Mouse (Mus musculus) spleen, adult 2 months (tissue): Measurements from ENCODE around the gene Fzd10. TPM values are rescaled to one million over a fixed set of nuclear protein-coding genes. Genes with fewer than 3 reads are reported as not detected.

Source experiments
- DNase-seq, 2 experiments: peaks; one replicate each; pipeline versions ENCODE4 v3.0.0 to v3.0.0-alpha.2; 2012 to 2021; ENCODE audit warnings: low spot score in 2 of 2, low read depth in 1 of 2
- H3K27ac ChIP-seq: fragments of 200-500 bp; 2 replicates; pipeline ENCODE4 v1.5.1; 2012; ENCODE audit warnings: low read length, inconsistent platforms; ENCODE audit not compliant: insufficient read depth
- H3K27me3 ChIP-seq: fragments of 200-500 bp; 2 replicates; pipeline ENCODE4 v1.6.1; 2012; ENCODE audit warnings: mild to moderate bottlenecking, moderate library complexity, low read length, inconsistent platforms; ENCODE audit not compliant: control insufficient read depth, insufficient read depth
- H3K36me3 ChIP-seq: fragments of 200-500 bp; 2 replicates; pipeline ENCODE4 v1.6.1; 2012; ENCODE audit warnings: mild to moderate bottlenecking, low read length, inconsistent platforms; ENCODE audit not compliant: control insufficient read depth, insufficient read depth
- H3K4me1 ChIP-seq: fragments of 200-500 bp; 2 replicates; pipeline ENCODE4 v1.6.1; 2011; ENCODE audit warnings: inconsistent platforms; ENCODE audit not compliant: control insufficient read depth, insufficient read depth, insufficient read length
- H3K4me3 ChIP-seq: fragments of 200-500 bp; 2 replicates; pipeline ENCODE4 v1.5.1; 2011; ENCODE audit warnings: mild to moderate bottlenecking, inconsistent platforms; ENCODE audit not compliant: insufficient read depth, insufficient read length; ENCODE audit errors: extremely low read depth
- CTCF ChIP-seq: fragments of 200-500 bp; IDR thresholded peaks from 2 replicates; pipeline ENCODE4 v1.5.1; 2011; ENCODE audit warnings: mild to moderate bottlenecking, inconsistent platforms; ENCODE audit not compliant: insufficient read depth, insufficient read length, insufficient replicate concordance; ENCODE audit errors: extremely low read depth
- POLR2A ChIP-seq: fragments of 200-500 bp; IDR thresholded peaks from 2 replicates; pipeline ENCODE4 v1.6.1; 2011; ENCODE audit warnings: low read depth, low read length, inconsistent platforms
- WGBS: fragments of 180-500 bp; shearing (Covaris S2); methylation state at CpG from one replicate; pipeline ENCODE4 v1.1.7; 2018; 5-methylcytosine and 5-hydroxymethylcytosine counted together
- polyA plus RNA-seq: library from polyadenylated mRNA; depleted of rRNA; stranded (reverse); fragments of >200 nt; gene quantifications from 2 replicates; pipeline ENCODE4 v1.2.3, GENCODE M21; 2012

Gene Fzd10
- polyA plus RNA-seq, 1 experiment, result 0.15 TPM

- Histone ChIP-seq H3K27me3 (no peaks in the 10 kb centered on the region), H3K27ac (no peak overlapping the region), H3K4me3 (no peak overlapping the region), H3K36me3 (no peaks in the 10 kb centered on the region), H3K4me1 (no peaks in the 10 kb centered on the region)
- 92% methylated on average over 13 of the region's 13 CpGs for WGBS
- no peak for TF ChIP-seq POLR2A
- TF ChIP-seq CTCF, result no peak
- no peak for DNase-seq
Observed at GRCm38 (mm10) chr5:128593446-128593845, 7.2 kb upstream of the Fzd10 start.

GRCm38 (mm10) chr5:128596813-128597212 is 3.8 kb upstream of the Fzd10 start:
- H3K27ac ChIP-seq, result no peak overlapping the region
- WGBS, result 7% methylated on average over 20 of the region's 20 CpGs
- H3K27me3 ChIP-seq, result peaks cover 10% of the 10 kb centered on the region
- H3K4me1 ChIP-seq, result peaks cover 5% of the 10 kb centered on the region
- no peak overlapping the region for H3K4me3 ChIP-seq
- no peak for TF ChIP-seq CTCF
- no peak for TF ChIP-seq POLR2A
- DNase-seq, result no peak
- no peaks in the 10 kb centered on the region for H3K36me3 ChIP-seq

- peaks cover 5% of the 10 kb centered on the region for H3K4me1 ChIP-seq
- TF ChIP-seq POLR2A (no peak), CTCF (no peak)
- DNase-seq, result no peak
- H3K4me3 ChIP-seq, result no peak overlapping the region
- 35% methylated on average over 4 of the region's 4 CpGs for WGBS
- no peaks in the 10 kb centered on the region for H3K36me3 ChIP-seq
- peaks cover 10% of the 10 kb centered on the region for H3K27me3 ChIP-seq
- no peak overlapping the region for H3K27ac ChIP-seq
Observed at GRCm38 (mm10) chr5:128597381-128597780, 3.3 kb upstream of the Fzd10 start.

GRCm38 (mm10) chr5:128598191-128598720 is 2.4 kb upstream of the Fzd10 start:
- Histone ChIP-seq H3K36me3 (no peaks in the 10 kb centered on the region), H3K27ac (no peak overlapping the region), H3K4me1 (peaks cover 5% of the 10 kb centered on the region), H3K4me3 (no peak overlapping the region), H3K27me3 (peaks cover 10% of the 10 kb centered on the region)
- no peak for TF ChIP-seq CTCF
- no peak for TF ChIP-seq POLR2A
- WGBS, result 4% methylated on average over 10 of the region's 10 CpGs
- no peak for DNase-seq

GRCm38 (mm10) chr5:128598760-128599364 is 1.8 kb upstream of the Fzd10 start:
- no peak for TF ChIP-seq POLR2A
- TF ChIP-seq CTCF, result no peak
- Histone ChIP-seq H3K4me3 (no peak overlapping the region), H3K27me3 (peaks cover 10% of the 10 kb centered on the region), H3K27ac (no peak overlapping the region), H3K36me3 (no peaks in the 10 kb centered on the region), H3K4me1 (peaks cover 5% of the 10 kb centered on the region)
- no peak for DNase-seq
- WGBS, result 2% methylated on average over 20 of the region's 20 CpGs

GRCm38 (mm10) chr5:128599365-128600071 is 1.1 kb upstream of the Fzd10 start:
- Histone ChIP-seq H3K4me1 (peaks cover 5% of the 10 kb centered on the region), H3K27me3 (peaks cover 10% of the 10 kb centered on the region), H3K27ac (no peak overlapping the region), H3K36me3 (no peaks in the 10 kb centered on the region), H3K4me3 (no peak overlapping the region)
- 4% methylated on average over 28 of the region's 28 CpGs for WGBS
- TF ChIP-seq POLR2A, result no peak
- no peak for TF ChIP-seq CTCF
- DNase-seq, result no peak
